Mouse (Mus musculus) liver, embryonic 14.5 days (tissue): ENCODE results near the gene Arpc2.

ENCODE experiments used
- CTCF ChIP-seq: IDR thresholded peaks from 2 replicates; pipeline ENCODE4 v1.5.1; 2016; ENCODE audit warnings: antibody characterized with exemption, low read depth, control low read depth
- EP300 ChIP-seq: IDR thresholded peaks from 2 replicates; pipeline ENCODE4 v1.6.1; 2016; ENCODE audit warnings: antibody characterized with exemption, low read depth

- TF ChIP-seq CTCF, result no peak
- no peak for TF ChIP-seq EP300
Measured at GRCm38 (mm10) chr1:74304946-74305345, 69.1 kb downstream of the Arpc2 start.
